Mouse (Mus musculus): ENCODE results near the gene Fnip2.

DNA sequence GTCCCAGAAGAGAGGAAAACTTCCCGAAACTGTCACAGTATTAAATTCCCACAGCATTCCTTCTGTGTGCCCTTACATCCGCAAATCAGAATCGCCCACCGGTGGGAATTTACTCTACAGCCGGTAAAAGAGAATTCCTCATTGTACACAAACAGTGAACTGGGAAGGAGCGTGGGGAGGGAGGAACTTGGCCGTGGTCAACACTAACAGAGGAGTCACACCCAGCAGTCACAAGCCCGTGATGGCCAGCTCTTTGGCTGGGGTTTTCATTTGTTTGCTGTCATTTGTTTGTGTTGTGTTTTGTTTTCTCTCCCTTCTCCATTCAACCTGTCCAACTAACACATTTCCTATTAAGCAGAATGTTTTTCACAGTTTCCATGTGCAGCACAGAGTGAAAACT, 39.7 kb downstream of the Fnip2 start:
- TF ChIP-seq CHD2 (IDR thresholded peaks at IDR 0.05; ENCODE audit: low read depth, low read length) (no peak), HCFC1 (IDR thresholded peaks at IDR 0.05; ENCODE audit: borderline replicate concordance, insufficient read depth, low read length) (no peak)
